Mouse (Mus musculus): ENCODE results near the gene Krtap4-13. TPM values are rescaled to one million over a fixed set of nuclear protein-coding genes. Genes with fewer than 3 reads are reported as not detected.
"Not testable (repeated sequence)": the region's sequence is repeated elsewhere in the genome, so short reads cannot be mapped to it uniquely, and the experiment has no call there.

The Krtap4-13 gene
- not detected in 2 replicates for polyA plus RNA-seq (2012; rRNA removed)

DNA sequence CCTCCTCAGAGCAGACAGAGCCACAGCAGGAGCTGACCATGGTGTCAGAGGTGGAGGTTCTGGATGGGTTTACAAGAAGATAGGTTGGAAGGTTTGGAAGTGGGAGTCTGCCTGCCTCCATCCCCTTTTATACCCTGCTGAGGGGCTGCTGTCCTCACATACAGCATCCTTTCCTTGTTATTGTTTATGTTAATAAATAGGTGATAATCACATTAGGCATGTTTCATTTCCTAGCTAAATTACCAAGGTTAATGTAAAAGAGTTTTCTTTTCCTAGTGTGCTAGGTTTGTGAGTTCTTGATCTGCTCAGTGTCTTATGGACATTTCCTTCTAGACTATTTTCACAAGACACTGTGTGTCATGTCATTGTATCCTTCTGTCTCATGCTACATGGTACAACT is at the start of gene Krtap4-13:
Krtap4-13 (minus strand) TSS at position 101 of the 400 bp plus-strand sequence.
- DNase-seq (ENCODE audit: extremely low spot score in 1 of 2, low spot score in 1 of 2) = not testable (repeated sequence)

DNA sequence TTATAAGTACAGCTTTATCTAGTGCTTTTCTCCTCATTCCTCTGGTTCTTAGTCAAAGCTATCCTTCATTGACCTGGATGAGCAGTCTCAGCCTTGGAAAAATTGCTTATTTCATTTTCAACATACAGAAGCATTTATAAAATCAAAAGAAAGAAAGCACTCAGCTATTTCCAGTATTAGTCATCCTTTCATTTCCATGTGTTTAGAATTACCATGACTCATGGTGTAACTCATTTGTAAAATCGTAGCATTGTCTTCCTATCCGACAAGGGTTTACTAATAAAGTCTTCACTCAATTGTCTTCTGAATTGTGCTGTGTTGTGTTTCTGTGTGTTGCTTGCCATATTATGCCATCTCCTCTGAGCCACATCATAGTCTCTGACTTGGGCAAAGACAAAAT is 49.1 kb upstream of the Krtap4-13 start:
- DNase-seq (ENCODE audit: extremely low spot score in 1 of 2, low spot score in 1 of 2) = peak in 1 of 2 experiments; percentile 4

DNA sequence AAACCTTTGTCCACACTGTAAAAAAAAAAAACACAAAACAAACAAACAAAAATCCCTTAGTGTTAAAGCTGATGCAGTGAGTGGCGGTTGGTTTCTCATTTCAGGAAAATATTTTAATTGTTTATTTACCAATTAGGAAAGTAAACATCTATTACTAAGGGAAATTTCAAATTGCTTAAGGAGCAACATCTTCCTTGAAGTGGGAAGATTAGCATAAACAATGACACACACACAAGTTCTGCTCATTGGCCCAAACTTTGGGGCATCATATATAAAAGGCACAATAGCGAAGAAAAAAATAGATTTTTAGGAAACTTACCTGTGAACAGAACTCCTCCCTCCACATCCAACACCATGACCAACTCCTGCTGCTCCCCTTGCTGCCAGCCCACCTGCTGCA is 47.9 kb upstream of the Krtap4-13 start, which contains the start of gene Gm11568:
Gm11568 (plus strand) TSS at position 301 of the 400 bp plus-strand sequence.
- no peak for DNase-seq (ENCODE audit: extremely low spot score in 1 of 2, low spot score in 1 of 2)

DNA sequence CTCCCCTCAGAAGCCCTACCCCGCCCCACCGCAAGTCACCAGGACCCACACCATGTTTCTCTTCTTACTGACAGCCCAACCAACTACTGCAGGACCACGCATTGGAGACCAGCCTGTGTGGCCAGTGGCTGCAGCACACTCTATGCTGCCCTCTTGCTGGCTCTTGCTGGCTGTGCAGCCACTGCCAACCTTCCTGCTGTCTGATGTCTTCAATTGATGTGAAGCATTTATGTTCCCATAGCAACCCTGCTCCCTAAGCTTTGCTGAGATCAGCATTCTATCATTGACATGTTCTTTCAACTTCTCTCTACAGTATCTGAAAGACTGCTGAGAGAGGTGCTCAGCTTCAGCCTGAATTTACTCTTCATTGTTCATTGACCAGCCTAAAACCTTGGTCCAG is 44.4 kb upstream of the Krtap4-13 start:
- DNase-seq (ENCODE audit: extremely low spot score in 1 of 2, low spot score in 1 of 2) = no peak

DNA sequence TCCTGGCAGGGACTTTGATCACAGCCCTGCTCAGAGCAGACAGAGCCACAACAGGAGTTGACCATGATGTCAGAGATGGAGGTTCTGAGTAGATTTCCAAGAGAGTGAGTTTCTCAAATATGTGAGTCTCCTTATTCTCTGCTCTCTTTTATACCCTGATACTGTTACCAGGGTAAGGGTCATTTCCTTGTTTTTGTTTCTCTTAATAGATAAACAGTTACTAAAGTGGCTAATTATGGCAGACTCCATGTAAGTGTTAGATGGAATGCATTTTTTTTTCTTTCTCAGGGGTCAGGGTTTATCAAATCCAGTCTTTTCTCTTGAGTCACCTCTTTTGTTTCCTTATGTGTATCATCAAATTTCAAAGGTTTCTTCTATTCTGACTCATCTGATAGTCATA is 41.8 kb upstream of the Krtap4-13 start, which contains the start of gene Krtap4-16:
Krtap4-16 (minus strand) TSS at position 101 of the 400 bp plus-strand sequence.
- no peak for DNase-seq (ENCODE audit: extremely low spot score in 1 of 2, low spot score in 1 of 2)

DNA sequence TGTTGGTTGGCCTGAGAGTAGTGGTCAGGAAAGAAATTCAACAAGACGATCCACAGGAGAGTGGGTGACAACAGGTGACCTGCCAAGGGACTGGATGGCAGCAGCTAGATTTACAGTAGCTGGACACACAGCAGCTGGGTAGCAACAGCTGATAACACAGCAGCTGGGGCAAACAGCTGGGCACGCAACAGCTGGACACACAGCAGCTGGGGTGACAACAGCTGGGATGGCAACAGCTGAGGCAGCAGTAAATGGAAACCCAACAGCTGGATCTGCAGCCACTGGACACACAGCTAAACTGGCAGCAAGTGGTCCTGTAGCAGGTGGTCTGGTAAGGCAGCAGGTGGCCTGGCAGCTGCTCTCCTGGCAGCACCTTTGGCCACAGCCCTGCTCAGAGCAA is 37.1 kb upstream of the Krtap4-13 start:
- DNase-seq (ENCODE audit: extremely low spot score in 1 of 2, low spot score in 1 of 2) = no peak

DNA sequence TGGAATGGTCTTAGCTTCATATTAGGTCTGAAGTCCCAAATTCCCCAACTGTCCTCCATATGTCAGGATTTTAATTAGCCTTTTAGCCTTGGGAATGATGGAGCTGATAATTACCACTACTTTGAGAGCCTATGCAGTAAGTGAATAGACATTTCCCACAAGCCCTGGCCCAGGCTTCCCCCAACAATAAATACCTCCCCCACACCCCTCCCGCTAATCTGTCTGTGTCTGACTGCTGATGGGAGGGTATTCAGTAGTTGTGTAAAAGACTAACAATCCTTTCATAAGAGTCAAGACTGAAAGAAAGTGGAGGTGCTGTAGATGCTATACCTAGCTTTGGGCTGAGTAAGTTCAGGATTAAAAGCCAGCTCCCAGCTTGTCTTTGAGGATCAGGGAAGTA is 32.5 kb upstream of the Krtap4-13 start:
- no peak for DNase-seq (ENCODE audit: extremely low spot score in 1 of 2, low spot score in 1 of 2)

DNA sequence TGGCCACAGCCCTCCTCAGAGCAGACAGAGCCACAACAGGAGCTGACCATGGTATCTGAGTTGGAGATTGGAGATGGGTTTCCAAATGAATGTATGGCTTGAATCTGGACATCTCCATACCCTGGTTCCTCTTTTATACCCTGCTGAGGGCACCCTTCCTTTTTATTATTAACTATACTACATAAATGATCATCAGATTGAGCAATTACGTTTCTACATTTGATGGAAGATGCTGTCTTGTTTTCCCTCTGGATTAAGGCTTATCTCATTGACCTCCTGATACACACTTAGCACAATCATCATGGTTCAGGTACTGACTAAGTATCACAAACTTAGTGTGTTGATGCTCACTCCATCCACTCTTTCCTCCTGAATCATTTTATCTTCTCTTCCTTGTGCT is 28.3 kb upstream of the Krtap4-13 start, which contains the start of gene 2300003K06Rik:
2300003K06Rik (minus strand) TSS at position 101 of the 400 bp plus-strand sequence.
- DNase-seq (ENCODE audit: extremely low spot score in 1 of 2, low spot score in 1 of 2) = no peak

DNA sequence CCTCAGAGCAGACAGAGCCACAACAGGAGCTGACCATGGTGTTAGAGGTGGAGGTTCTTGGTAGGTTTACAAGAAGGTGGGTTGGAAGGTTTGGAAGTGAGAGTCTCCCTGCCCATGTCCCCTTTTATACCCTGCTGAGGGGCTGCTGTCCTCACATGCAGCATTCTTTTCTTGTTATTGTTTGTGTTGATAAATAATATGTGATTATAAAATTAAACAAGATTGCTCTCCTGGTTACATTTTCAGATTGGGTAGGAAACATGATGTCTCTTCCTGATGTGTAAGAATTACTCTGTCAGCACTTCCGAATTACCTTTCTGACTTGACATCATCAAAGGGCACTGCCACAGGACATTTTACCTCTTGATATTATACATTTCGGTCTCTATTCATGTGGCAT is 5.9 kb upstream of the Krtap4-13 start, which contains the start of gene Gm11564:
Gm11564 (minus strand) TSS at position 101 of the 400 bp plus-strand sequence.
- DNase-seq (ENCODE audit: extremely low spot score in 1 of 2, low spot score in 1 of 2) = not testable (repeated sequence)

DNA sequence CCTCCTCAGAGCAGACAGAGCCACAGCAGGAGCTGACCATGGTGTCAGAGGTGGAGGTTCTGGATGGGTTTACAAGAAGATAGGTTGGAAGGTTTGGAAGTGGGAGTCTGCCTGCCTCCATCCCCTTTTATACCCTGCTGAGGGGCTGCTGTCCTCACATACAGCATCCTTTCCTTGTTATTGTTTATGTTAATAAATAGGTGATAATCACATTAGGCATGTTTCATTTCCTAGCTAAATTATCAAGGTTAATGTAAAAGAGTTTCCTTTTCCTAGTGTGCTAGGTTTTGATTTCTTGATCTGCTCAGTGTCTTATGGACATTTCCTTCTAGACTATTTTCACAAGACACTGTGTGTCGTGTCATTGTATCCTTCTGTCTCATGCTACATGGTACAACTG is 5.3 kb downstream of the Krtap4-13 start, which contains the start of gene Gm11554:
Gm11554 (minus strand) TSS at position 101 of the 400 bp plus-strand sequence.
- DNase-seq (ENCODE audit: extremely low spot score in 1 of 2, low spot score in 1 of 2) = not testable (repeated sequence)

DNA sequence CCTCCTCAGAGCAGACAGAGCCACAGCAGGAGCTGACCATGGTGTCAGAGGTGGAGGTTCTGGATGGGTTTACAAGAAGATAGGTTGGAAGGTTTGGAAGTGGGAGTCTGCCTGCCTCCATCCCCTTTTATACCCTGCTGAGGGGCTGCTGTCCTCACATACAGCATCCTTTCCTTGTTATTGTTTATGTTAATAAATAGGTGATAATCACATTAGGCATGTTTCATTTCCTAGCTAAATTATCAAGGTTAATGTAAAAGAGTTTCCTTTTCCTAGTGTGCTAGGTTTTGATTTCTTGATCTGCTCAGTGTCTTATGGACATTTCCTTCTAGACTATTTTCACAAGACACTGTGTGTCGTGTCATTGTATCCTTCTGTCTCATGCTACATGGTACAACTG is 10.9 kb downstream of the Krtap4-13 start, which contains the start of gene Gm11569:
Gm11569 (minus strand) TSS at position 101 of the 400 bp plus-strand sequence.
- not testable (repeated sequence) for DNase-seq (ENCODE audit: extremely low spot score in 1 of 2, low spot score in 1 of 2)

DNA sequence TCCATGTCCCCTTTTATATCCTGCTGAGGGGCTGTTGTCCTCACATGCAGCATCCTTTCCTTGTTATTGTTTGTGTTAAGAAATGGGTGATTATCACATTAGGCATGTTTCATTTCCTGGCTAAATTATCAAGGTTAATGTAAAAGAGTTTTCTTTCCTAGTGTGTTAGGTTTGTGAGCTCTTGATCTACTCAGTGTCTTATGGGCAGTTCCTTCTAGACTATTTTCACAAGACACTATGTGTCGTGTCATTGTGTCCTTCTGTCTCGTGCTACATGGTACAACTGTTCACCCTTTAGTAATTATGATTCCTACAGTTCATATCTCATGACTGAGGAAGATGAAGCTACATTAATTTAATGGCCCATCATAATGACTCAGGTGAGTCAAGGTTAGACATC is 16.3 kb downstream of the Krtap4-13 start, which contains the start of gene Gm11596:
Gm11596 (minus strand) TSS at position 101 of the 400 bp plus-strand sequence.
- DNase-seq (ENCODE audit: extremely low spot score in 1 of 2, low spot score in 1 of 2) = no peak

DNA sequence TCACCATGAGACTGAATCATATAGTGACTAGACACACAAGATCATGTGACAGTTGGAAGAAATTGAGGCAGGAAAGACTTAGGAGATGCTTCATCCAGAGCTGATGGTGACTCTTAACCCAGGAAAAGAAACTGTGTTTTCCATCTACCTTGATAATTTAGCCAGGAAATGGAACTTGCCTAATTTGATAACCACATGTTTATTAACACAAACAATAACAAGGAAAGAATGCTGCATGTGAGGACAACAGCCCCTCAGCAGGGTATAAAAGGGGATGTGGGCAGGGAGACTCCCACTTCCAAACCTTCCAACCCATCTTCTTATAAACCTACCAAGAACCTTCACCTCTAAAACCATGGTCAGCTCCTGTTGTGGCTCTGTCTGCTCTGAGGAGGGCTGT is 24.8 kb downstream of the Krtap4-13 start, which contains the start of gene Krtap4-9:
Krtap4-9 (plus strand) TSS at position 301 of the 400 bp plus-strand sequence.
- not testable (repeated sequence) for DNase-seq (ENCODE audit: extremely low spot score in 1 of 2, low spot score in 1 of 2)

DNA sequence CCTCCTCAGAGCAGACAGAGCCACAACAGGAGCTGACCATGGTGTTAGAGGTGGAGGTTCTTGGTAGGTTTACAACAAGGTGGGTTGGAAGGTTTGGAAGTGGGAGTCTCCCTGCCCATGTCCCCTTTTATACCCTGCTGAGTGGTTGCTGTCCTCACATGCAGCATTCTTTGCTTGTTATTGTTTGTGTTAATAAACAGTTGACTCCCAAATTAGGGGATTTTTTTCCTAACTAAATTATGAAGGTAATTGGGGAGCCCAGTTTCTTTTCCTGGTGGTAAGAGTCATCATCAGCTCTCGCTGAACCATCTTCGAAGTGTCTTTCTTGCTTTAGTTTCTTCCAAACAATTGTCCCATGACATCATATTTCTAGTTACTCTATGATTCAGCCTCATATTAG is 29.1 kb downstream of the Krtap4-13 start, which contains the start of gene Krtap4-8:
Krtap4-8 (minus strand) TSS at position 101 of the 400 bp plus-strand sequence.
- no peak for DNase-seq (ENCODE audit: extremely low spot score in 1 of 2, low spot score in 1 of 2)

DNA sequence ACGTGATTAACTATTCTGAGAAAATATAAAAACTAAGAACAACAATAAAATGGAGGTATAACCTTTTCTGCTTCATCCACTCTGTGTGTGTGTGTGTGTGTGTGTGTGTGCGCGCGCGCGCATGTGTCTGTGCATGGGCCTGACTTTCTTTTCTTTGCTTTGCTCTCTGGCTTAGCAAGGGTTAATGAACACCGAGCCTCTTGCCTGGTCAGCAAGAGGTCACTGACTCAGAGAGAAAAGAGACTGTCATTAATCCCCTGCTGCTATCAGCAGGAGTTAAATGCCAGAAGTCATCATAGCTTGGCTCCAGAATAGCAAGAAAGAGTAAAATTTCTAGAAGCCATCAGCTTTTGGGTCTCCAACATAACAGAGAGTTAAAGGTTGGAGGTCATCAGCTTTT is 31.3 kb downstream of the Krtap4-13 start:
- DNase-seq (ENCODE audit: extremely low spot score in 1 of 2, low spot score in 1 of 2) = no peak

DNA sequence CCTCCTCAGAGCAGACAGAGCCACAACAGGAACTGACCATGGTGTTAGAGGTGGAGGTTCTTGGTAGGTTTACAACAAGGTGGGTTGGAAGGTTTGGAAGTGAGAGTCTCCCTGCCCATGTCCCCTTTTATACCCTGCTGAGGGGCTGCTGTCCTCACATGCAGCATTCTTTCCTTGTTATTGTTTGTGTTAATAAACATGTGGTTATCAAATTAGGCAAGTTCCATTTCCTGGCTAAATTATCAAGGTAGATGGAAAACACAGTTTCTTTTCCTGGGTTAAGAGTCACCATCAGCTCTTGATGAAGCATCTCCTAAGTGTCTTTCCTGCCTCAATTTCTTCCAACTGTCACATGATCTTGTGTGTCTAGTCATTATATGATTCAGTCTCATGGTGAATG is 36.9 kb downstream of the Krtap4-13 start, which contains the start of gene Gm11595:
Gm11595 (minus strand) TSS at position 101 of the 400 bp plus-strand sequence.
- not testable (repeated sequence) for DNase-seq (ENCODE audit: extremely low spot score in 1 of 2, low spot score in 1 of 2)

DNA sequence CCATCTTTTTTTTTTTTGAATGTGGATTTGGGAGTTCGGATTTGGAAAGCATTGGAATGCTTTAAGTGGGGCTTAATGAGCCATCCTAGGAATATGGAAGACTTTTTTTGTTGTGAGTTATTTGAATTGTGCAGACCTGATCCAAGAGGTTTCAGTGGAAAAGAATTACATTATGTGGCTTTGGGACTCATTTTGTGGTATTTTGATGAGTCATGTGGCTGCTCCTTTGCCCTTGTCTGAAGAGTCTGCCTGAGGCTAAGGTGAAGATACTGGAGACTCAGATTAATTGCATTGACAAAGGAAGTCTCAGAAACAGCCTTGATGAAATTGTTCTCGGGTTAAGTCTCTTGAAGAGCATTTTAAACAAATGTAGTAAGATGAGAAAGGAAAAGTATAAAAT is 41.3 kb downstream of the Krtap4-13 start:
- no peak for DNase-seq (ENCODE audit: extremely low spot score in 1 of 2, low spot score in 1 of 2)

Other genes with a start within 250 kb of the Krtap4-13 start
- not detected in 2 replicates for gene Krtap3-1, start 243.3 kb downstream of the Krtap4-13 start, polyA plus RNA-seq (2012; rRNA removed)
- gene Krtap1-5, start 228.9 kb downstream of the Krtap4-13 start, polyA plus RNA-seq (2012; rRNA removed) = not detected in 2 replicates
- gene Krtap1-4, start 226.2 kb downstream of the Krtap4-13 start, polyA plus RNA-seq (2012; rRNA removed) = not detected in 2 replicates
- gene Krtap1-3, start 218.6 kb downstream of the Krtap4-13 start, polyA plus RNA-seq (2012; rRNA removed) = not detected in 2 replicates
- not detected in 2 replicates for gene Krtap9-3, start 211.8 kb downstream of the Krtap4-13 start, polyA plus RNA-seq (2012; rRNA removed)
- gene Gm11938, start 206.6 kb downstream of the Krtap4-13 start, polyA plus RNA-seq (2012; rRNA removed) = not detected in 2 replicates
- gene Gm11937, start 199.7 kb downstream of the Krtap4-13 start, polyA plus RNA-seq (2012; rRNA removed) = not detected in 2 replicates
- gene Krtap2-4, start 195.0 kb downstream of the Krtap4-13 start, polyA plus RNA-seq (2012; rRNA removed) = not detected in 2 replicates
- gene Gm11562, start 189.5 kb downstream of the Krtap4-13 start, polyA plus RNA-seq (2012; rRNA removed) = not detected in 2 replicates
- gene Krtap4-1, start 181.7 kb downstream of the Krtap4-13 start, polyA plus RNA-seq (2012; rRNA removed) = not detected in 2 replicates
- not detected in 2 replicates for gene Krtap4-2, start 174.8 kb downstream of the Krtap4-13 start, polyA plus RNA-seq (2012; rRNA removed)
- not detected in 2 replicates for gene Krtap4-7, start 165.8 kb downstream of the Krtap4-13 start, polyA plus RNA-seq (2012; rRNA removed)
- gene Gm11555, start 159.7 kb downstream of the Krtap4-13 start, polyA plus RNA-seq (2012; rRNA removed) = not detected in 2 replicates
- gene Gm11563, start 150.9 kb downstream of the Krtap4-13 start, polyA plus RNA-seq (2012; rRNA removed) = not detected in 2 replicates
- gene Krtap4-6, start 143.9 kb downstream of the Krtap4-13 start, polyA plus RNA-seq (2012; rRNA removed) = not detected in 2 replicates
- gene Gm14190, start 119.2 kb downstream of the Krtap4-13 start, polyA plus RNA-seq (2012; rRNA removed) = not detected in 2 replicates
- gene Gm14180, start 75.6 kb downstream of the Krtap4-13 start, polyA plus RNA-seq (2012; rRNA removed) = not detected in 2 replicates
- not detected in 2 replicates for gene Gm11595, start 37.0 kb downstream of the Krtap4-13 start, polyA plus RNA-seq (2012; rRNA removed)
- gene Krtap4-8, start 29.2 kb downstream of the Krtap4-13 start, polyA plus RNA-seq (2012; rRNA removed) = not detected in 2 replicates
- not detected in 2 replicates for gene Krtap4-9, start 24.7 kb downstream of the Krtap4-13 start, polyA plus RNA-seq (2012; rRNA removed)
- not detected in 2 replicates for gene Gm11596, start 16.4 kb downstream of the Krtap4-13 start, polyA plus RNA-seq (2012; rRNA removed)
- not detected in 2 replicates for gene Gm11569, start 11.0 kb downstream of the Krtap4-13 start, polyA plus RNA-seq (2012; rRNA removed)
- not detected in 2 replicates for gene Gm11554, start 5.4 kb downstream of the Krtap4-13 start, polyA plus RNA-seq (2012; rRNA removed)
- not detected in 2 replicates for gene Gm11564, start 5.8 kb upstream of the Krtap4-13 start, polyA plus RNA-seq (2012; rRNA removed)
- not detected in 2 replicates for gene 2300003K06Rik, start 28.2 kb upstream of the Krtap4-13 start, polyA plus RNA-seq (2012; rRNA removed)
- gene Krtap4-16, start 41.7 kb upstream of the Krtap4-13 start, polyA plus RNA-seq (2012; rRNA removed) = not detected in 2 replicates
- not detected in 2 replicates for gene Gm11568, start 48.0 kb upstream of the Krtap4-13 start, polyA plus RNA-seq (2012; rRNA removed)
- not detected in 2 replicates for gene Gm11559, start 54.6 kb upstream of the Krtap4-13 start, polyA plus RNA-seq (2012; rRNA removed)
- gene Krtap9-1, start 63.5 kb upstream of the Krtap4-13 start, polyA plus RNA-seq (2012; rRNA removed) = not detected in 2 replicates
- not detected in 2 replicates for gene Gm11567, start 69.3 kb upstream of the Krtap4-13 start, polyA plus RNA-seq (2012; rRNA removed)
- not detected in 2 replicates for gene Krtap31-1, start 98.0 kb upstream of the Krtap4-13 start, polyA plus RNA-seq (2012; rRNA removed)
- not detected in 2 replicates for gene Gm11565, start 104.9 kb upstream of the Krtap4-13 start, polyA plus RNA-seq (2012; rRNA removed)
- gene Krtap31-2, start 126.4 kb upstream of the Krtap4-13 start, polyA plus RNA-seq (2012; rRNA removed) = not detected in 2 replicates
- gene Krtap9-5, start 138.6 kb upstream of the Krtap4-13 start, polyA plus RNA-seq (2012; rRNA removed) = not detected in 2 replicates
- gene Krtap29-1, start 169.2 kb upstream of the Krtap4-13 start, polyA plus RNA-seq (2012; rRNA removed) = not detected in 2 replicates
- 0.08 TPM in 1 of 2 replicates, not detected in the other for gene Krtap16-1, start 176.7 kb upstream of the Krtap4-13 start, polyA plus RNA-seq (2012; rRNA removed)
- not detected in 2 replicates for gene Krtap17-1, start 184.1 kb upstream of the Krtap4-13 start, polyA plus RNA-seq (2012; rRNA removed)
- not detected in 2 replicates for gene Krt33a, start 206.3 kb upstream of the Krtap4-13 start, polyA plus RNA-seq (2012; rRNA removed)
- gene Krt33b, start 220.0 kb upstream of the Krtap4-13 start, polyA plus RNA-seq (2012; rRNA removed) = not detected in 2 replicates
- gene Krt34, start 231.7 kb upstream of the Krtap4-13 start, polyA plus RNA-seq (2012; rRNA removed) = not detected in 2 replicates
- gene Krt31, start 240.7 kb upstream of the Krtap4-13 start, polyA plus RNA-seq (2012; rRNA removed) = not detected in 2 replicates